Mouse (Mus musculus) thymus, postnatal 0 days (tissue): ENCODE results near the gene Memo1. TPM values are rescaled to one million over a fixed set of nuclear protein-coding genes. Genes with fewer than 3 reads are reported as not detected.
"Not testable (repeated sequence)": the region's sequence is repeated elsewhere in the genome, so short reads cannot be mapped to it uniquely, and the experiment has no call there.

ENCODE experiments used
- DNase-seq: peaks from one replicate; pipeline ENCODE4 v3.0.0-alpha.2; 2015; ENCODE audit warnings: low spot score
- polyA plus RNA-seq: library from polyadenylated mRNA; unstranded; fragments of >200 nt; fragmentation: Nextera tagmentation; extraction: Ambion mirVana; gene quantifications from 2 replicates; pipeline ENCODE4 v1.2.1, GENCODE M21; 2015

Memo1 gene
- polyA plus RNA-seq, 1 experiment from 2014 or later = 98.0 TPM

DNA sequence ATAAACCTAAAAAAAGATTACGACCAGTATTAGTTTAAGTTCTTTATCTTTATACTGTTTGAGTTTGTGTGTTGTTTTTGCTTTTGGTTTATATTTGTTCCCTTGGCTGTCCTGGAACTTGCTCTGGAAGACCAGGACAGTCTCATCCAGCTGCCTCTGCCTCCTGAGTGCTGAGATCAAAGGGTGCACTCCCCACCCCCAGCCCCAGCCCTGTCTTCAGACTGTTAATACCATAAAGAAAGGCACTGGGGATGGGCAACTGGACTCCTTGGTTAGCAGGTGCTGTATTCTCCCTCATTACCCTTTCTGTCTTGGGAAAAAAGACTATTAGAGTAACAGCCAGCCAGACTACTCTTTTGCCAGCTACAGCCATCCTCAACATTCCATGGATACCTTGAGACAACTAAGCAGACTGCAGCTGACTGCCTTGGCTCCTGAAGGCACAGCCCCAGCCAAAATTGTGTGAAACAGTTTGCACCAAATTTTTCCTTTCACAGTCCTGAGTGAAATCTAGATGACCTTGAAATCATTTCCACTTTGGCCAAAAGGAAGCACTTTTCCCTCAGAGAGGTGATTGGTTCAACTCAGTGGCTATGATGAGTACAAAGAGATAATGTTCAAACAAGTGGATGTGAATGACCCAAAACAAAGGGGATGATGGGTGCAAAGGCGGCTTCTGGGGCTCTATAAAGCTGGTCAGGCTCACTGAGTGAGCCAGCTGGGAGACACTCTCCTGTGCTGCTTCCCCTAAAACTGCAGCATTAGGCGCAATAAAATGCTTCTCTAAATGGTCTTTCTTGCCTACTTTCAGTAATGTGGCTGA lies 30.8 kb downstream of the Memo1 start:
- no peak for DNase-seq

DNA sequence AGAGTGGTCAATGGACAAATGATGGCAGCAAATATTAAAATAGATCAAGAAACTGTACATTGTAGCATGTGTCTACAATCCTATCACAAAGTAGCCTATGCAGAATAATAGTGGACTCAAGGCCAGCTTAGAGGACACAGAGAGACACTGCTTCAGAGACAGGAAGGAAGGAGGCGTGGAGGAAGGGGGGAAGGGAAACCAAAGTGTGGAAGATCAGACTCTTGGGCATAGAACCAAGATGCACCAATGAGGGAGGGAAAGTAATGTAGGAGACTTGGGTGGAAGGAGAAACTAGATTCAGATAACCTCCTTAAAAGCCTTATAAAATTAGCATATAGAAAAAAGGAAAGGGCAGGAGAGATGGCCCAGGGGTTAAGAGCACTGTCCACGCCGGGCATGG lies 32.9 kb downstream of the Memo1 start:
- no peak for DNase-seq

DNA sequence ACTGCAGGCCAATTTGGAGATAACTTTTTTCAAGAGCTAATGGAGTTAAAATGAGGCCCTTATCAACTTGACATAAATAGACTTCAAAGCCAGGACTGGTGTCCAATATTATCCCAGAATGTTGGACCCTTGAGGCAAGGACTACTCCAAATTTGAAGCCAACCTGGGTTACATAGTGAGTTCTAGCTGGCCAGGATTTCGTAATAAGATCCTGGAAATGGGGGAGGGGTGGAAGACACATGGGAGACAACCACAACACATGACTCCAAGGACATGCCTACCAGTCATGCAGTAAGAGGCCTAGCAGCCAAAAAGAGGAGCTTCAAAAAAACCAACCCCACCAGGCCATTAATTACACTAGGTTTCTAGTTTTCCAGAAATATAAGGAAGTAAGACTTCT lies 50.0 kb downstream of the Memo1 start:
- DNase-seq = no peak

DNA sequence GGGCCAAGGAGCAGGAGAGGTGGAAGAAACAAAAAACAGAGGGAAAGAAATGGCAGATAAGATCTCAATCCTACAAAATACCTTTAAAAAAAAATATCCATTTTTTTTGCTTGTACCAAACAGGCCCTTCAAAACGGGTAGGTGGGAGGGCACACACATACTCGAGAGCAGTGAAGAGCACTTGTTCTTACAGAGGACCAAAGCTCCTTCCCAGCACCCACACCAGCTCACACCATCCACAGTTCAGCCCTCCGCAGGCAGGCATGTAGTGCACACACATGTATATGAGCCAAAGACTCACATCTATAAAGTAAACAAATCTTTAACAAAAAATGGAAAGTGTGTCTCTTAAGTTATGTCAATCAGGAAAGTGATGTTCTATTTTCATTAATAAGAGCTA lies 52.5 kb downstream of the Memo1 start:
- no peak for DNase-seq

DNA sequence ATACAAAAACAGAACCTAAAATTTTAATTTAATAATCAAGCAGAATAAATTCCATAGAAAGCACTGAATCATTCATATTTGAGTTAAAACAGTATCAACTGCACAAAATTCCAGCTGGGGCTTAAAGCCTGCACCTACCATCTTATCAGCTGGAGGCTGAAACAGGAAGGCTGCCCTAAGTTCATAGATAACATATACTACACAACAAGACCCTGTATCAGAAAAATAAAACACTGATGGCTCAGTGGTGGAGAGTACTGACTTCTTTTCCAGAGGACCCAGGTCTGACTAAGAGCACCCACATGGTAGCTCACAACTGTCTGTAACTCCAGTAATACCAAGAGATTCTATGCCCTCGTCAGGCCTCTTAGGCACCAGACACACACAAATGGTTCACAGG lies 55.0 kb downstream of the Memo1 start:
- DNase-seq = no peak

DNA sequence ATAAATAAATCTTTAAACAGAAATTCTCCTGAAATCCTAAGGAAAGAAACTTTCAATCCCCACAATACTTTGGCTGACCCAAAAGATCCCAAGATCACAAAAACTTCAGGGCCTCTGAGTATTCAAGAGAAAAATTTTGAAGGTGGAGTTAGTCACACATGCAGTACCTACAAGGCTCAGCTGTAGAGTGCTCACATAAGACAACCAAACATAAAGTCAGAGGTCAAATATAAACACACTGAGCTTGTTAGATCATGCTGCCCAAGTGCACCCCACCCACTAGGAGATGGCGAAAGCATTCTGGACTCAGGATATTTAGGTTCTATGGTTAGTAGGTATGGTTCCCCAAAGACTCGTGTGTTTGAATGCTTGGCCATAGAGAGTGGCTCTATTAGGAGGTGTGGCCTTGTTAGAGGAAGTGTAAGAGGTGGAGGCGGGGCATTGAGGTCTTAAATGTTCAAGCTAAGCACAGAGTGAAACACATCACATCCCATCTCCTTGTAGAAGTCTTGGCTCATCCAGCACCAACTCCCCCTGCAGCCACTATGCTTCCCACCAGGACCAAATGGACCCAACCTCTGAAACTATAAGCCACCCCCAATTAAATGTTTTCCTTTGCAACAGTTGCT lies 67.1 kb downstream of the Memo1 start:
- DNase-seq = no peak

DNA sequence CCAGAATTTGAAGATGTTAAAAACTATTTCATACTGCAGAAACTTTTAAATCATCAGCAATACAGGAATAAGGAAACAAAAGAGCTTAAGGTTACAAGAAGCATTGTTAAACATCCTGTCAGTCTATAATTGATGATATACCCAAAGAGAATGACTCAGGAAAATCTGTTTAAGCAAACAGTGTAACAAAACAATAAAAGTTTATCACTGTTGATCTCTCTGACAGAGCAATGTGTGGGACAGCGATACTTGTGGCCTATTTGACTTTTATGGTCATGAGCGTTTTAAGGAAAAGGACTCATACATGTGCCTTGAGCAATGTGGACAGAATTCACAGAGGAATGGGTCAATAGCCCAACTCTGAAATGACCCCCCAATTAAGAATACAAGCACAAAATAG lies 78.0 kb downstream of the Memo1 start:
- no peak for DNase-seq

DNA sequence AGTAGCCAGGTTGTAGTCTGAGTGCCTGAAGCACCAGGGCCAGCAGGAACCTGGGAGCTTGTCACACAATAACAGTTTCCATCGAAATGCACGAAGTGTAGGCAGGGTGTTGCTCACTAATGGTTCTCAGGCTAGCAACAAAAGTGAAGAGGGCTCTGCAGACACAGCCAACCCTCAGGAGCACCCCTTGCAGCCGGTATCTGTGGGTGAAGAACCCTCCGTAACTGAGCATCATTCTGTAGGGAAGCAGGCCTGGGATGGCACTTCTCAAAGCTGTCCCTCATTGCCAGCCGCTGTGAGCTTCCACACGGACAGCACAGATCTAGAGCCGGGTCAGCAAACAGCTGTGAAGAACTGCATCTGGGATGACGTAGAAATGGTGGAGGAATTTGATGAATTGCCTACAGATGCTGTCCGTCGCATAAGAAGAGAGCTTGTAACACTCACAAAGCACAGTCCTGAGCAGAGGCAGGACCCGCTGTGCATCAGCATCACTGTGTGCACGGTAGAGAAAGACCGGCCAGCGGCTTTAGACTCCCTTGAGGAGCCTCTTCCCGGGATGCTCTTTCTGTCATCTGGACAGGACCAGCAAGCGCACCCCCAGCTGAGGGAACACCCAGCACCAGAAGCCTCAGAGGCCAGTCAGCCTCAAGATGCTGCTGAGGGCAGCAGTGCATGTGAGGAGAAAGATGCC lies 82.3 kb downstream of the Memo1 start:
- DNase-seq = not testable (repeated sequence)

DNA sequence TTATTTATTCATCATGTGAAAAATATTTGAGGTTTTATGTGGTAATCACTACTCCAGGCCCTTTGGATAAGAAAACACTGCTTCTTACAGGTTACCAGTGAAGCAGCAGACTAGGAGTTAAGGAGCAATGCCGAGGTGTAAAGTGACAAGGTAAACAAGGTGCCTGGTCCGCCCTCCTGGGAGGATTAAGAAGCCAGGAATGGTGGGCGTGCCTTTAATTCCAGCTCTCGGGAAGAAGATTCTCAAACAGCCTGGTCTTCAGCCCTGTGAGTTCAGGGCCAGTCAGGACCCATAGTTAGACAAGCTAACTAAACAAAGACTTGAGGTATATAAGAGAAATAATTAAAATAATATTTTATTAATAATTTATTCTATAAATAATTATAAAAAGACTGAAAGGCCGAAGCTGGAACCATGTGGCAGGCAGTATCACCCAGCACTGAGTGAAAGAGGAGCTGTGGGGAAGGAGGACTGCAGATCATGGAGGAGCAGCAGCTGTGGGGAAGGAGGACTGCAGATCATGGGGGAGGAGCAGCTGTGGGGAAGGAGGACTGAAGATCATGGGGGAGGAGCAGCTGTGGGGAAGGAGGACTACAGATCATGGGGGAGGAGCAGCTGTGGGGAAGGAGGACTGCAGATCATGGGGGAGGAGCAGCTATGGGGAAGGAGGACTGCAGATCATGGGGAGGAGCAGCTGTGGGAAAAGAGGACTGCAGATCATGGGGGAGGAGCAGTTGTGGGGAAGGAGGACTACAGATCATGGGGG lies 86.0 kb downstream of the Memo1 start:
- DNase-seq = no peak

DNA sequence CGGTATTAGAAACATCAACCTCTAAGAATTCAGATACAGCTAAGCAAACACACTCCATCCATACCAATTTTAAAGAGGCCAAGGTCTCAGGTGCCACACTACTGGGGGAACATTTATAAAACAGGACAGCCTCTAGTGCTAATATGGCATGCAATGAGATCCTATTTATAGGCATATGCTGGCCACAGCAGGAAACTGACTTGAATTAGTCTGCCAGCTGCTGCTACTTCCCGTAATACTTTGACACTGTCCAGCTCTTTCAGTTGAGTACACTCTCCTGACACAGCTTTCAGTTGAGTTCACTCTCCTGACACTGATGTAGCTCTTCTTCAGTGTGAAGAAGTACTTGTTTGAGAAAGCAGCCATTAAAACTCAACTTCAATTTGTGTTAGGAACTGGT lies 99.4 kb downstream of the Memo1 start:
- no peak for DNase-seq

DNA sequence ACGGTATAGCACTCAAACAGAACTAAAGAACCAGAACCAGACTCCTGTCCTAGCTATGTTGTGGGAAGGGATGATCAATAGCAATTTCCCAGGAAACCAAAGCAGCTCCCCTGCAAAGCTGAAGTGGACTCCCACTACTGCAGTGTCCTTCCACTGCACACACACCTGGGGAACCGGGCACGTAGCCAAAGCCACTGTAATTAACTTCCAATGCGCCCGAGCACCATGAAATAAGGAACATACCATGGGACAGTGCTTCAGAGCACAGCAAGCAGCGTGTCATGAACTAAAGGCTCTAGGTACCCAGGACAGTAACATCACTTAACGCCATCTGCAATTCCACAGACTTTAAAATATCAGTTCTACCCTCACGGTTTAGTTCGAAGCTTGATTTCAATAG lies 100.6 kb downstream of the Memo1 start:
- DNase-seq = no peak

DNA sequence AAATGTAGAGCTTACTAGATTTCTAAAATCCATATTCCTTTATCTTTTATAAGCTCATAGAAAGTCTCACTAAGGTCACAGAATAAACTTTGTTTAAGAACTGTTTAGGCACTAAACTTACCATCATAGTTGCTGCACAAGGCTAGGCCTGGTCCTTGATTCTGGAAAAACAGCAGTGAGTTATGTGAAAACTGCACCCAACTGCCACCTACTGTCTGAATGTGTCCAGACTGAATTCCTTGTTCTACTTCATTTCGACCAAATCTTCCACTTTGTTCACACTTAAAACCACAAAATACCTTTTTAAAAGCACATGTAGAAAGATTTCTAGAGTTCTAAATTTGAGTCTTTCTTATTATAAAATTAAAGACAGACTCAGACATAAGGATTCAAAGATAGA lies 101.9 kb downstream of the Memo1 start:
- no peak for DNase-seq

DNA sequence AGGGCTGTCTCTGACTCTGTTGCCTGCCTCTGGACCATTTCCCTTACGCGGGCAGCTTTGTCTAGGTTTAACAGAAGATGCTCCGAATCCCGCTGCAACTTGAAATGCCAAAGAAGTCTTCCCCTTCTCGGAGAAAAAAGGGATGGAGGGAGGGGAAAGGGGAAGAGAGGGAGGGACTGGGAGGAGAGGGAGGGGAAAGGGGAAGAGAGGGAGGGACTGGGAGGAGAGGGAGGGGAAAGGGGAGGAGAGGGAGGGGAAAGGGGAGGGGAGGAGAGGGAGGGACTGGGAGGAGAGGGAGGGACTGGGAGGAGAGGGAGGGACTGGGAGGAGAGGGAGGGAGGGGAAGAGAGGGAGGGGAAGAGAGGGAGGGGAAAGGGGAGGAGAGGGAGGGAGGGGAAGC lies 103.9 kb downstream of the Memo1 start:
- no peak for DNase-seq

DNA sequence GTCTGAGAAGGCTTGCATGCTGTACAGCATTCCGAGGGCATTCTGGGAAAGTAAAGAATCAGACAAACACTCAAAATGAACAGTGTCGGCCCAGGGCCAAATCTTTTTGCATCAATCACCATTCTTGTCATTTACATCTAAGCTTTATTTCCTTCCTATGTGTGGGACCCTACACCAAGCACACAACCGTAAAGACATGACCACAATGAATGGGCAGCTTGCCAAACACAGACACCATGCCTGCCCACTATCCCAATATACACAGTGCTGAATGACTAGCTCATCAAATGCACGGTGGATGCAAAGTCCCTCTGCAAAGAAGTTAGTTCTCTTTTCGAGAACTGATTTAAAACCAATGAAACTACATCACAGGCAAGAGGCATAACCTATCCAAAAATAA lies 109.1 kb downstream of the Memo1 start:
- no peak for DNase-seq

DNA sequence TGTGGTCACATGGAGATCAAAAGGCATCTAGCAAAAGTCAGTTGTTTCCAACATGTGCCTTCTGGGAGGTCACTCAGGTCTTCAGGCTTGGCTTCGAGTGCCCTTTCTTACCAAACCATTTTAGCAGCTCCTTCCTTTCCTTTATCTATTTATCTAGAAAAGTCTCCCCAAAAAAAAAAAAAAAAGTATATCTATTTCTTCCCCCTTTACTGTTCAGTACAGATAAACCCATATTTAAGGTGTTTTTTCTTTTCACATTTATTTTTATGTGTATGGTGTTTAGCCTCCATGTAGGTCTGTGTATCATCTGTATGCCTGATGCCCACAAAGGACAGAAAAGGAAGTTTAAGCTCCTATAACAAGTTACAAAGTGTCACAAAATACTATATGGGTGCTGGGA lies 110.6 kb downstream of the Memo1 start:
- no peak for DNase-seq

DNA sequence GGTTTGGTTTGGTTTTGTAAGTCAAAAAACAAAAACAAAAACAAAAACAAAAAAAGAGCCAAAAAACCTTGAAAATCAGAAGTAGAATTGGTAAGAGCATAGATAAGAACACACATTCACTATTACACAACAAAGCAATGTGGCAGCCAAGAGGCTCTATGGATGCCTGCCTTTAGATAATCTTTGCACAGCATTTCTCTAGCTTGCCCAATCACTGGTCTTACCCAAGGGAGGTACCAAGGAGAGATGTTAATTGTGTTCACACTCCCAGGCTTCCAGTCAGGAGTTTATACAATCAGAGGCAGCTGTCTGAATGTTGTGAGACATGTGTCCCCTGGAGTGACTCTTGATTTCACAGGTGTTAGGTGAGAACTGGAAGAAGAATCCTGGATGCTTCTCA lies 114.4 kb downstream of the Memo1 start:
- DNase-seq = no peak

DNA sequence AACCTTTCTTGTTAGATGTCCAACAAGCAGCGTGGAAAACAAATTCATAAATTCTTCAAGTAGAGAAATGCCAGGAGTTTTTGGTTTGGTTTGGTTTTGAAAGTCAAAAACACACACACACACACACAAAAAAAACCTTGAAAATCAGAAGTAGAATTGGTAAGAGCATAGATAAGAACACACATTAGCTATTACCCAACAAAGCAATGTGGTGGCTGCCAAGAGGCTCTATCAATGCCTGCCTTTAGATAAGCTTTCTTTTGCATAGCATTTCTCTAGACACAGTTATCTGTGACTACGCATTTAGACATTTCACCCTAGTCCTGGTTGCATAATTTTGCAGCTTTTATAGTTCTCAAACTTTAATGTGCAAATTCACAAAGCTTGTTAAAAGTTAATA lies 115.7 kb downstream of the Memo1 start:
- not testable (repeated sequence) for DNase-seq

DNA sequence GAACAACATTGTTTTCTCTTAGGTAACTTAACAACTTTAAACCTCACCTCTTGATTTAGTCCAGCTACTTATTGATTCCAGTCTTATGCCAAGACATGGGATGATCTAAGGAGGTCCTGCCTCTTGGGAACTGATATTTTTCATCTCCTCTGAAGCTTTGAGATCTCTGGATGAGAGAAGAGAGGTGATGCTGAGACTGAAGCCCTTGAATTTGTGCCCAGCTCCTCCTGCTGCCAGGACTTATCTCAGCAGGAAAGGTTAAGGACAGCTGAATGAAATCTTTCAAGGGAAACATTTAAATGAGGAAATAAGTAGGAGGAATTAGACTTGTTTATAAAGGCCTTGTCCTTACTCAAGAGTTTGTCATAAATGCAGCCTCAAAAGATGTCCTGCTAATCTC lies 121.6 kb downstream of the Memo1 start:
- DNase-seq = no peak

DNA sequence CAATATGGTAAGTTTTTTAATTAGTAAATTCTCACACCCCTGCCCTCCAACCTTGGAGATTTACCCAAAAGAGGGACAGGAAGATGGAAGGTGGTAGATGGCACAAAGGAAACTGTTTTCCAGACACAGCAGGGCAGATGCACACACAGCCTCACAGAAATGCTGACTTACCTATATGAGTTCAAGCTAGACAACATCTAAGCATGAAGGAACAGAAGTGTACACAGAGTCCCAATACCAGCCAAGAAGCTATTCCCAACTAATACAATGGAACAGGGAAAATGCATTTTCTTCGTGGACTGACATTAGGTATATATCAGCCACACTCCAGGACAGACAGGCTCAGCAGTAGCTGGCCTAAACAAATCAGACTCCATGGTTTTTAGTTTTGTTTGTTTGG lies 122.5 kb downstream of the Memo1 start:
- DNase-seq = no peak

DNA sequence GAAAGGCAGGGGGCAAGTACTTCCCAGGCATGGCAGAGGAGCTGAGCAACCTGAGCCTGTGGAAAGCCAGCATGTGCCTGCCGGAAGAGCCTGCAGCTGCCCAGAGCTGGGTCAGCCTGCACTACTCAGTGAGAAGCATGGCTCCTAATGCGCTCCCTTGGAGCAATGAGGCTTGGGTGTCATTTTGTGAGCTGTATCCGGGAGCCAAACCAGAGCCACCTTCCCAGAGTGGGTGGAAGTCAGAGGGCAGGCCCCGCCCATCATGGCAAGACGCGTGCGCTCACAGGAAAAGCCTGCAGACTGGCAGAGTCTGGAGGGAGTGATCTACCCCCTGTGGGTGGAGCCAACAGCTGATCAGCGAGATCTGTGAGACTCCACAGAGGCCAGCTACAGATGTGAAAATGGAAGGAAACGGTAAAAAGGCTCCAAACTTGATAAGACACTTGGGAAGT lies 135.9 kb downstream of the Memo1 start:
- peak; percentile 80 for DNase-seq

DNA sequence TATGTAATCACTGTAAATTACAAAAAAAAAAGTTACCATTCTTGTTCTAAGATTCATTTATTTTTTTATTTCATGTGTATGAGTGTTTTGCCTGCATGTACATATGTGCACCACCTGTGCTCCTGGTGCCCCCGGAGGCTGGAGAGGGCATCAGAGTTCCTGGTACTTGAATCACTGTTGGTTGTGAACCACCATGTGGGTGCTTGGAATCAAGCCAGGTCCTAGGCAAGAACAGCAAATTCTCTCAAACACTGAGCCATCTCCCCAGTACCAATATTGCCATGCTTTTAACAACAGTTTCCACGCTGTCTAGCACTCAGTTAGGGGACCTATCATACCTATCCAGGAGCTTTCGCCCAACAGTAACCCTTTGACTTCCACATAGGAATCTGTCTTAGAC lies 137.2 kb downstream of the Memo1 start:
- DNase-seq = no peak
